Mouse (Mus musculus): Measurements from ENCODE around the gene Fcrl6. TPM values are rescaled to one million over a fixed set of nuclear protein-coding genes. Genes with fewer than 3 reads are reported as not detected.

Gene Fcrl6
- total RNA-seq, 1 experiment, result not detected

Other genes starting within 250 kb of the Fcrl6 start
- 25.4 and 25.6 TPM in 2 replicates for gene Pigm, start 226.0 kb downstream of the Fcrl6 start, total RNA-seq (2012; rRNA removed)
- 1.6 and 2.7 TPM in 2 replicates for gene Slamf9, start 127.2 kb downstream of the Fcrl6 start, total RNA-seq (2012; rRNA removed)
- gene Igsf9, start 120.8 kb downstream of the Fcrl6 start, total RNA-seq (2012; rRNA removed), result 45.6 and 80.3 TPM in 2 replicates
- gene Tagln2, start 102.5 kb downstream of the Fcrl6 start, total RNA-seq (2012; rRNA removed), result 112 and 131 TPM in 2 replicates
- gene Cfap45, start 81.8 kb downstream of the Fcrl6 start, total RNA-seq (2012; rRNA removed), result 0.67 and 1.2 TPM in 2 replicates
- 0.09 and 0.26 TPM in 2 replicates for gene Vsig8, start 46.6 kb downstream of the Fcrl6 start, total RNA-seq (2012; rRNA removed)
- gene Slamf8, start 12.0 kb downstream of the Fcrl6 start, total RNA-seq (2012; rRNA removed), result not detected in 2 replicates
- gene Dusp23, start 30.4 kb upstream of the Fcrl6 start, total RNA-seq (2012; rRNA removed), result 0.13 TPM in 1 of 2 replicates, not detected in the other
- not detected in 2 replicates for gene Crp, start 95.5 kb upstream of the Fcrl6 start, total RNA-seq (2012; rRNA removed)

All from ES-E14 (cell line).